Mouse (Mus musculus) heart, embryonic 13.5 days (tissue): Measurements from ENCODE around the gene Repin1. TPM values are rescaled to one million over a fixed set of nuclear protein-coding genes. Genes with fewer than 3 reads are reported as not detected.

Experiments used
- ATAC-seq: fragments of 200-750 bp; cut with Nextera tagmentation; 2 replicates; pipeline ENCODE4 v1.8.0; 2017; ENCODE audit warnings: moderate TSS enrichment; ENCODE audit not compliant: insufficient number of reproducible peaks, low FRiP score, low TSS enrichment; ENCODE audit errors: extremely low read depth
- H3K27ac ChIP-seq: fragments of 300-500 bp; sonication (generic); replicated peaks from 2 replicates; pipeline ENCODE4 v1.5.1; 2015; ENCODE audit warnings: moderate library complexity, mild to moderate bottlenecking, inconsistent platforms
- H3K27me3 ChIP-seq: fragments of 300-500 bp; sonication (generic); replicated peaks from 2 replicates; pipeline ENCODE4 v1.6.1; 2015; ENCODE audit warnings: mild to moderate bottlenecking, inconsistent platforms
- H3K36me3 ChIP-seq: fragments of 300-500 bp; sonication (generic); 2 replicates; pipeline ENCODE4 v1.6.1; 2015; ENCODE audit warnings: mild to moderate bottlenecking, inconsistent platforms
- H3K4me1 ChIP-seq: fragments of 300-500 bp; sonication (generic); 2 replicates; pipeline ENCODE4 v1.6.1; 2015; ENCODE audit warnings: inconsistent platforms
- H3K4me2 ChIP-seq: fragments of 300-500 bp; sonication (generic); 2 replicates; pipeline ENCODE4 v1.6.1; 2015; ENCODE audit warnings: inconsistent platforms, mild to moderate bottlenecking, moderate library complexity
- H3K4me3 ChIP-seq: fragments of 300-500 bp; sonication (generic); 2 replicates; pipeline ENCODE4 v1.5.1; 2015; ENCODE audit warnings: moderate library complexity, mild to moderate bottlenecking, inconsistent platforms
- H3K9ac ChIP-seq: fragments of 300-500 bp; sonication (generic); 2 replicates; pipeline ENCODE4 v1.6.1; 2015; ENCODE audit warnings: inconsistent platforms, mild to moderate bottlenecking, moderate library complexity
- H3K9me3 ChIP-seq: fragments of 300-500 bp; sonication (generic); 2 replicates; pipeline ENCODE4 v1.6.1; 2016; ENCODE audit warnings: inconsistent platforms
- WGBS: fragments of 180-500 bp; shearing (Covaris S2); methylation state at CpG from one replicate; pipeline ENCODE4 v1.1.7; 2015; ENCODE audit warnings: mixed read lengths; 5-methylcytosine and 5-hydroxymethylcytosine counted together
- polyA plus RNA-seq: library from polyadenylated mRNA; unstranded; fragments of >200 nt; fragmentation: Nextera tagmentation; extraction: Ambion mirVana; gene quantifications from 2 replicates; pipeline ENCODE4 v1.2.1, GENCODE M21; 2015

Gene Repin1
- polyA plus RNA-seq, 1 experiment from 2014 or later, result 22.5 TPM

- H3K9ac ChIP-seq, result peak overlapping the region; percentile 81
- peaks cover 28% of the 10 kb centered on the region for H3K4me1 ChIP-seq
- peak overlapping the region; percentile 61 for H3K4me3 ChIP-seq
- peaks cover 52% of the 10 kb centered on the region for H3K27me3 ChIP-seq
- ATAC-seq, result no peak
- WGBS, result 6% methylated on average over 7 of the region's 7 CpGs
- H3K36me3 ChIP-seq, result no peaks in the 10 kb centered on the region
- H3K9me3 ChIP-seq, result no peaks in the 10 kb centered on the region
- peak overlapping the region; percentile 90 for H3K4me2 ChIP-seq
- H3K27ac ChIP-seq, result no peak overlapping the region
Measured at GRCm38 (mm10) chr6:48627511-48627924, 33.8 kb downstream of the Repin1 start.

DNA sequence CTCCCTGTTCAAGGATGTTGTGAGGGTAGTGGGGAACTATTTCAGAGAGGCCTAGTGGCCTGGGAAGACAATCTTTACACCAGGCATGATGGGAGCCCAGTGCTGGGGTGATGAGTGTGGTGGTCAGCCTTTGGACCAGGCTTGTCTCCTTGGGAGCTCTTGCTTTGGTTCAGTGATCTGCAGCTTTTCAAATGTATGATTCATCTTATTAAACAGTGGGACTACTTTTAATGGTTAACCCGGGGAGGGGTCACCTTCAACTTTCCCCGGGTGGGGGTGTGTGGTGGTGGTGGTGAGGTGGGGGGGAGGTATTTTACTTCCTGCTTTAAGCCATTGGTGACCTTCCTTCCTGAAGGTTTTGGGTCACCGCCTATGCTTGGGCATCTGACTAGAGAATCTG is 34.7 kb downstream of the Repin1 start:
- peak overlapping the region; percentile 74 for H3K4me2 ChIP-seq

DNA sequence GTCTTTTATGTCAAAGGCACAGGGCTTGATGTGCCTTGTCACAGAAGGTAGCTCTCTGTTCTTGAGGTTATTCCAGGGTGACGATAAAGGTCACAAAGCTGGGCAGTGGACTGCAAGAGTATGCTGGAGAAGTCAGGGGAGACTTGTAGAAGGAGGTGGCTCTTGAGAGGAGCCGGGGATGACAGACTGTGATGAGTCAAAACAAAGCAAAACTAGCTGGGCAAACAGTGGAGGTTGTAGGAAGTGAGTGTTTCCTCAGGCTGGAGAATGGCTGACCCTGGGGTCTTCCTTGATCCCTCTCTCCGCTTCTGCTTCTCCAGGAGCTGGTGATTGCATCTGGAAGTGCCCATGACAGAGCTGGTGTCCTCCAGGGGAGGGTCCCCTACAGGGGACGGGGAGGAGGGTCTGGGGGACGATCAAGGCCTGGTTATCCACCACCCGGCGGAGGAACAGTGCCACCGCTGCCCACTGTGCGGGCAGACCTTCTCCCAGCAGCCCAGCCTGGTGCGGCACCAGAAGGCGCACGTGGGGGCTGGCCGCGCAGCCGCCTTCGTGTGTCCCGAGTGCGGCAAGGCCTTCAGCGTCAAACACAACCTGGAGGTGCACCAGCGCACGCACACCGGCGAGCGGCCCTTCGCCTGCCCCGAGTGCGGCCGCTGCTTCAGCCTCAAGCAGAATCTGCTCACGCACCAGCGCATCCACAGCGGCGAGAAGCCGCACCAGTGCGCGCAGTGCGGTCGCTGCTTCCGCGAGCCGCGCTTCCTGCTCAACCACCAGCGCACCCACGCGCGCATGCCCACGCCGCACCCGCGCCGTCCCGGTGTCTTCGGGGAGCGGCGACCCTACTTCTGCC is 35.4 kb downstream of the Repin1 start:
- Histone ChIP-seq H3K27me3 (peaks cover 52% of the 10 kb centered on the region), H3K9me3 (no peaks in the 10 kb centered on the region), H3K36me3 (no peaks in the 10 kb centered on the region), H3K9ac (peak overlapping the region; percentile 74), H3K27ac (no peak overlapping the region), H3K4me1 (peaks cover 28% of the 10 kb centered on the region), H3K4me2 (peak overlapping the region; percentile 74), H3K4me3 (peak overlapping the region; percentile 51)
- no peak for ATAC-seq
- WGBS, result 5% methylated on average over 54 of the region's 54 CpGs

More for the DNA sequence above, 34.7 kb downstream of the Repin1 start:
- Histone ChIP-seq H3K27me3 (peaks cover 52% of the 10 kb centered on the region), H3K9ac (no peak overlapping the region), H3K36me3 (no peaks in the 10 kb centered on the region), H3K27ac (no peak overlapping the region), H3K4me1 (peaks cover 28% of the 10 kb centered on the region), H3K4me3 (no peak overlapping the region), H3K9me3 (no peaks in the 10 kb centered on the region)
- ATAC-seq, result no peak
- 61% methylated on average over 3 of the region's 3 CpGs for WGBS

DNA sequence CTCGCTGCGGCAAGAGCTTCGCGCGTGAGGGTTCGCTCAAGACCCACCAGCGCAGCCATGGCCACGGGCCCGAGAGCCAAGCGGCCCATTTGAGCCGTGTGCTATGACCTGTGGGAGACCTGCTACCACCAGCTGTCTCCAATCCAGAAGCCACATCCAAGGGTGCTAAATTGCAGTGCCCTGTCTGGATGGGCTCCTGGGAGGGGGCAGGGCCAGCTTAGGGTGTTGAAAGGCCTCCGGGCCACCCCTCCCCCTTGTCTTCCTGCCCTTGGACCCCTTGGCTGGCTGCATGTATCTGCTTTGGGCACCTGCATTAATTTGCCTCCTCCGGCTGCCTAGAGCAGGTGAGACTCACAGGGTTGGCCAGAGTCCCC is 36.0 kb downstream of the Repin1 start:
- H3K4me2 ChIP-seq, result peak overlapping the region; percentile 74
- peak overlapping the region; percentile 74 for H3K9ac ChIP-seq
- peaks cover 28% of the 10 kb centered on the region for H3K4me1 ChIP-seq
- no peak overlapping the region for H3K27ac ChIP-seq
- no peak for ATAC-seq
- peak overlapping the region; percentile 51 for H3K4me3 ChIP-seq
- 4% methylated on average over 13 of the region's 13 CpGs for WGBS
- H3K27me3 ChIP-seq, result peaks cover 52% of the 10 kb centered on the region
- H3K9me3 ChIP-seq, result no peaks in the 10 kb centered on the region
- H3K36me3 ChIP-seq, result no peaks in the 10 kb centered on the region

- 81% methylated on average over 8 of the region's 8 CpGs for WGBS
- no peak overlapping the region for H3K27ac ChIP-seq
- no peaks in the 10 kb centered on the region for H3K9me3 ChIP-seq
- no peak for ATAC-seq
- peaks cover 41% of the 10 kb centered on the region for H3K27me3 ChIP-seq
- H3K4me3 ChIP-seq, result no peak overlapping the region
- H3K4me2 ChIP-seq, result no peak overlapping the region
- peaks cover 28% of the 10 kb centered on the region for H3K4me1 ChIP-seq
- H3K36me3 ChIP-seq, result no peaks in the 10 kb centered on the region
- H3K9ac ChIP-seq, result no peak overlapping the region
Measured at GRCm38 (mm10) chr6:48630831-48631230, 37.1 kb downstream of the Repin1 start.

DNA sequence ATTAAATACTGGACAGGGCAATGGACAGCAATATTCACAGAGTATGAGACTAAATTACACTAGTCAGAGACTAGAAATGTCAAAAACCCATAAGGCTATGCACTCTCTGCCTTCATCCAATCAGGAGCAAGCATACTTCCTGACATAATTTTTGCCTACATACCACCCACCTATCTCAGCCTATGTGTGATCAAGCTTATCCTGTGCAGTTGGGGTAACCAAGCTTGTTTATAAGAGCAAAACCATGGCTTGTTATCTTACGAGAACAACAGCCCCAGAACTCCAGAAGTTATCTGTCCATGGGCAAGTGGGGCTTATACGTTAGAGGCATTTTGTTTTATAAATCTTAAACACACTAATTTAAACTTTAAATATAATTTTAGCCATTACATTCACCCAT is 41.4 kb downstream of the Repin1 start:
- Histone ChIP-seq H3K4me3 (no peak overlapping the region), H3K9me3 (no peaks in the 10 kb centered on the region), H3K27ac (no peak overlapping the region), H3K4me1 (peaks cover 18% of the 10 kb centered on the region), H3K27me3 (peaks cover 6% of the 10 kb centered on the region; the same call in 1 of the 2 replicates), H3K4me2 (no peak overlapping the region), H3K36me3 (no peaks in the 10 kb centered on the region), H3K9ac (no peak overlapping the region)
- ATAC-seq, result no peak
- 71% methylated on average over 2 of the region's 2 CpGs for WGBS

GRCm38 (mm10) chr6:48636515-48636914 is 42.8 kb downstream of the Repin1 start:
- Histone ChIP-seq H3K4me1 (peaks cover 18% of the 10 kb centered on the region), H3K36me3 (no peaks in the 10 kb centered on the region), H3K4me2 (peak overlapping the region; percentile 29), H3K27me3 (no peaks in the 10 kb centered on the region), H3K4me3 (no peak overlapping the region), H3K9ac (no peak overlapping the region), H3K9me3 (no peaks in the 10 kb centered on the region), H3K27ac (peak overlapping the region; percentile 67)
- WGBS, result 35% methylated on average over 6 of the region's 6 CpGs
- ATAC-seq, result no peak

GRCm38 (mm10) chr6:48637811-48638500 is 44.3 kb downstream of the Repin1 start:
- Histone ChIP-seq H3K4me3 (no peak overlapping the region), H3K27ac (no peak overlapping the region), H3K36me3 (no peaks in the 10 kb centered on the region), H3K4me2 (no peak overlapping the region), H3K4me1 (peaks cover 18% of the 10 kb centered on the region), H3K9ac (no peak overlapping the region), H3K27me3 (no peaks in the 10 kb centered on the region), H3K9me3 (no peaks in the 10 kb centered on the region)
- ATAC-seq, result no peak
- 68% methylated on average over 6 of the region's 6 CpGs for WGBS

DNA sequence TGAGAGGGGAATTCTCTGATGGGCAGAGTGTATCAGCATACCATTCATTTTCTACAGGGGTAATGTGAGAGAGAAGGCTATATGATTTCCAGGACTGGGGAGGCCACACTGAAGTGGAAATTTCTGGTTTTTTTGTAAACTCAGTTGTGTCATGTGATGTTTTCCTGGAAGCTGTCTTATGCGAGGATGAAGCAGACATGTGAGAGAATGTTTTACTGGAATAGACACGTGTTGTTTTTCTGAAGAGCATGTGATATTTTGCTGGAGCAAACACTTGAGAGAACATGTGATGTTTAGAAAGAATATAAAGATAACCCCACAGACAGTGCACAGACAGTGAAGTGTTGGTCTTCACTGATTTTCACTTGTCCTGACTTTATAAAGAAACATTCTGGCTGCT is 44.9 kb downstream of the Repin1 start:
- 57% methylated on average over 2 of the region's 2 CpGs for WGBS
- Histone ChIP-seq H3K9me3 (no peaks in the 10 kb centered on the region), H3K27me3 (no peaks in the 10 kb centered on the region), H3K4me1 (peaks cover 18% of the 10 kb centered on the region), H3K4me3 (no peak overlapping the region), H3K4me2 (no peak overlapping the region), H3K27ac (no peak overlapping the region), H3K9ac (no peak overlapping the region), H3K36me3 (no peaks in the 10 kb centered on the region)
- ATAC-seq, result no peak

GRCm38 (mm10) chr6:48641391-48641790 is 47.7 kb downstream of the Repin1 start:
- WGBS, result 63% methylated on average over 6 of the region's 6 CpGs
- ATAC-seq, result no peak
- Histone ChIP-seq H3K9me3 (no peaks in the 10 kb centered on the region), H3K36me3 (no peaks in the 10 kb centered on the region), H3K9ac (no peak overlapping the region), H3K4me3 (no peak overlapping the region), H3K27ac (no peak overlapping the region), H3K27me3 (peaks cover 3% of the 10 kb centered on the region; the same call in 1 of the 2 replicates), H3K4me1 (peaks cover 17% of the 10 kb centered on the region), H3K4me2 (no peak overlapping the region)

GRCm38 (mm10) chr6:48642764-48643292 is 49.1 kb downstream of the Repin1 start:
- Histone ChIP-seq H3K4me1 (peaks cover 3% of the 10 kb centered on the region; the same call in 1 of the 2 replicates), H3K27me3 (peaks cover 3% of the 10 kb centered on the region; the same call in 1 of the 2 replicates), H3K4me3 (no peak overlapping the region), H3K4me2 (no peak overlapping the region), H3K9ac (no peak overlapping the region), H3K9me3 (no peaks in the 10 kb centered on the region), H3K36me3 (no peaks in the 10 kb centered on the region), H3K27ac (no peak overlapping the region)
- 17% methylated on average over 4 of the region's 4 CpGs for WGBS
- ATAC-seq, result no peak
